Mouse (Mus musculus) hindbrain, embryonic 11.5 days (tissue): ENCODE data around the gene Allc. TPM values are rescaled to one million over a fixed set of nuclear protein-coding genes. Genes with fewer than 3 reads are reported as not detected.

Experiments used
- ATAC-seq: fragments of 200-750 bp; cut with Nextera tagmentation; 2 replicates; pipeline ENCODE4 v1.8.0; 2017; ENCODE audit warnings: mild to moderate bottlenecking, moderate TSS enrichment, moderate library complexity; ENCODE audit not compliant: low FRiP score
- DNase-seq: peaks from one replicate; pipeline ENCODE4 v3.0.0-alpha.2; 2015; ENCODE audit warnings: low spot score
- H3K27ac ChIP-seq: fragments of 300-500 bp; sonication (generic); 2 replicates; pipeline ENCODE4 v1.5.1; 2014; ENCODE audit warnings: mild to moderate bottlenecking, low read depth, low read length
- H3K27me3 ChIP-seq: fragments of 300-500 bp; sonication (generic); 2 replicates; pipeline ENCODE4 v1.6.1; 2014; ENCODE audit warnings: mild to moderate bottlenecking, low read length, moderate library complexity, mixed read lengths; ENCODE audit not compliant: control insufficient read depth, insufficient read depth
- H3K36me3 ChIP-seq: fragments of 300-500 bp; sonication (generic); 2 replicates; pipeline ENCODE4 v1.6.1; 2014; ENCODE audit warnings: mild to moderate bottlenecking, low read length, moderate library complexity, mixed read lengths; ENCODE audit not compliant: control insufficient read depth, insufficient read depth
- H3K4me1 ChIP-seq: fragments of 300-500 bp; sonication (generic); replicated peaks from 2 replicates; pipeline ENCODE4 v1.6.1; 2014; ENCODE audit warnings: low read length, mixed read lengths; ENCODE audit not compliant: control insufficient read depth, insufficient read depth
- H3K4me2 ChIP-seq: fragments of 300-500 bp; sonication (generic); replicated peaks from 2 replicates; pipeline ENCODE4 v1.6.1; 2014; ENCODE audit warnings: mild to moderate bottlenecking, low read depth, low read length
- H3K4me3 ChIP-seq: fragments of 300-500 bp; sonication (generic); 2 replicates; pipeline ENCODE4 v1.5.1; 2014; ENCODE audit warnings: low read depth, low read length
- H3K9ac ChIP-seq: fragments of 300-500 bp; sonication (generic); 2 replicates; pipeline ENCODE4 v1.6.1; 2014; ENCODE audit warnings: low read depth, low read length
- H3K9me3 ChIP-seq: fragments of 300-500 bp; sonication (generic); 2 replicates; pipeline ENCODE4 v1.6.1; 2016; ENCODE audit warnings: low read length; ENCODE audit not compliant: control insufficient read depth
- WGBS: fragments of 180-500 bp; shearing (Covaris S2); extraction: QIAGEN DNeasy Blood & Tissue Kit; methylation state at CpG from one replicate; pipeline ENCODE4 v1.1.7; 2014; 5-methylcytosine and 5-hydroxymethylcytosine counted together
- polyA plus RNA-seq: library from polyadenylated mRNA; unstranded; fragments of >200 nt; fragmentation: Nextera tagmentation; extraction: Ambion mirVana; gene quantifications from 2 replicates; pipeline ENCODE4 v1.2.1, GENCODE M21; 2014

Gene Allc
- polyA plus RNA-seq: not detected in 2 replicates

DNA sequence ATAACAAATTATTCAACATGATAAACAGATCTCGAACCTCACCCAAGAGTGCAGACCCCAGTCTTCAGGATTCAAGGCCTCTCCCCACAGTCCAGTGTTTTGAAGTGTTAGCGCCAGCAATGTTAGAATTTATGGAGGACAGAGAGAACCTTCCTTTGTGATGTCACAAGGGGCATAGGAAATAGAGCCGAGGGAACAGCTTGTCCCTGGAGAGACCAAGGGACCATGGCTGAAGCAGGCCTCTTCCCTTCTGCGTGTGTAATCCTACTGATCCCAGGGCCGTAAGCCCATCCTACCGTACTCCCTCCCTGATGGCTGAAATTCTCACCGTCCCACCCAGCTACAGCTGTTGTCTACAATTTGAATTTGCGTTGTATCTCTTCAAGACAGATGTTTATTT is at the start of gene Allc:
Allc (minus strand) TSS at position 101 of the 400 bp plus-strand sequence.
- Histone ChIP-seq H3K4me1 (no peaks in the 10 kb centered on the region), H3K27me3 (no peaks in the 10 kb centered on the region), H3K27ac (no peak within 1 kb of the TSS), H3K4me2 (no peak within 1 kb of the TSS), H3K36me3 (no peaks in the 10 kb centered on the region), H3K9ac (no peak within 1 kb of the TSS), H3K4me3 (no peak within 1 kb of the TSS), H3K9me3 (no peaks in the 10 kb centered on the region)
- DNase-seq (no peak), ATAC-seq (no peak)
- WGBS: 91% methylated on average over 8 of the region's 8 CpGs

DNA sequence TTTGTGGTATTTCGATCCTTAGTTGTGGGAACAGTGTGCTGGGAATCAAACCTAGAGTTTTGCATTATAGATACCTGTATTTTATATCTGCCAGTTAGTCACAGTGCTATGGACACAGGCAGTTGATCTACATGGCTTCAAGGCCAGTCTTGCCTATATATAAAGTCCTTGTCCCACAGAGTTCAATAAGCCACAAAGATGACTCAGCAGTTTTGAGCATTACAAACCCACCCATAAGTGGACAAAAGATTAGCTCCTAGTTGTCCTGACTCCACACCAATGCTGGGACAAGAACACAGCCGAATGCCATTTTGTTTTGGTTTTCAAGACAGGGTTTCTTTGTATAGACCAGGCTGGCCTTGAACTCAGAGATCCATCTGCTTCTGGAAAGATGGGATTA is 46.1 kb upstream of the Allc start:
- no peaks in the 10 kb centered on the region for H3K4me1 ChIP-seq
- DNase-seq (no peak), ATAC-seq (no peak)
- no peak overlapping the region for H3K27ac ChIP-seq
- H3K4me3 ChIP-seq: no peak overlapping the region
- H3K4me2 ChIP-seq: no peak overlapping the region
- H3K9ac ChIP-seq: no peak overlapping the region
- WGBS: 97% methylated on average over 2 of the region's 2 CpGs
- H3K9me3 ChIP-seq: no peaks in the 10 kb centered on the region
- no peaks in the 10 kb centered on the region for H3K27me3 ChIP-seq
- H3K36me3 ChIP-seq: peaks cover 16% of the 10 kb centered on the region

DNA sequence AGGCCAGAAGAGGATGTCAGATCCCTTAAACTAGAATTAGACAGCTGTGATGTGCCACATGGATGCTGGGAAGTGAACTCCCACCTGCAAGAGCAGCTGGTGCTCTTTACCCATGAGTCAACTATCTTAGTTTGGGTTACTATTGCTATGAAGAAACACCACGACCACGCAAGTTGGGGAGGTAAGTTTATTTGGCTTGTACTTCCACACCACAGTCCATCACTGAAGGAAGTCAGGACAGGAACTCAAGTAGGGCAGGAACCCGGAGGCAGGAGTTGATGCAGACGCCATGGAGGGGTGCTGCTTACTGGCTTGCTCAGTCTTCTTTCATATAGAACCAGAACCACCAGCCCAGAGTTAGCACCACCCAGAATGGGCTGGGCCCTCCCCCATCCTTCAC is 44.8 kb upstream of the Allc start:
- Histone ChIP-seq H3K4me2 (no peak overlapping the region), H3K4me1 (no peaks in the 10 kb centered on the region)

DNA sequence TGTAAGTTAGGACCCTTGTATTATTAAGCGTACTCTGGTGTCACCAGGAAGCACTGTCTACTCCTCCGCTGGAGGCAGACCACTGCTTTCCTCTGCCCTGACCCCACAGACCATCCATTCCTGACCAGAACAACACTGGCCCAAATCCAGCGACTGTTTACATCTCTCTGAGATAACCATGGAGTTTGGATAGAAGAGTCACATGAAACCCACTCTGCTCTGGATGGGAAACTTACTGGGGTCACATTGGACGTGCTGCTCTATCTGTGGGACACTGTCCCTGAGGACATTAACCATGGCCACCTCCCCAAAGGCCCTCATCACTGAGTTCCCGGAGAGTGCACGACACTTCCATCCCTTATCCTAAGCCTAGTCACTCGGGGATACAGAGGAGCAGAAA is 43.1 kb upstream of the Allc start:
- H3K4me2 ChIP-seq: no peak overlapping the region
- H3K4me3 ChIP-seq: no peak overlapping the region
- no peaks in the 10 kb centered on the region for H3K27me3 ChIP-seq
- no peaks in the 10 kb centered on the region for H3K9me3 ChIP-seq
- no peak for ATAC-seq
- no peak overlapping the region for H3K9ac ChIP-seq
- DNase-seq: no peak
- H3K36me3 ChIP-seq: peaks cover 12% of the 10 kb centered on the region
- 78% methylated on average over 7 of the region's 7 CpGs for WGBS
- H3K4me1 ChIP-seq: no peaks in the 10 kb centered on the region
- no peak overlapping the region for H3K27ac ChIP-seq

More for the DNA sequence above, 44.8 kb upstream of the Allc start:
- H3K9me3 ChIP-seq: no peaks in the 10 kb centered on the region
- H3K27ac ChIP-seq: no peak overlapping the region
- DNase-seq (no peak), ATAC-seq (no peak)
- no peak overlapping the region for H3K9ac ChIP-seq
- 81% methylated on average over 4 of the region's 4 CpGs for WGBS
- no peaks in the 10 kb centered on the region for H3K27me3 ChIP-seq
- no peak overlapping the region for H3K4me3 ChIP-seq
- H3K36me3 ChIP-seq: peaks cover 12% of the 10 kb centered on the region

DNA sequence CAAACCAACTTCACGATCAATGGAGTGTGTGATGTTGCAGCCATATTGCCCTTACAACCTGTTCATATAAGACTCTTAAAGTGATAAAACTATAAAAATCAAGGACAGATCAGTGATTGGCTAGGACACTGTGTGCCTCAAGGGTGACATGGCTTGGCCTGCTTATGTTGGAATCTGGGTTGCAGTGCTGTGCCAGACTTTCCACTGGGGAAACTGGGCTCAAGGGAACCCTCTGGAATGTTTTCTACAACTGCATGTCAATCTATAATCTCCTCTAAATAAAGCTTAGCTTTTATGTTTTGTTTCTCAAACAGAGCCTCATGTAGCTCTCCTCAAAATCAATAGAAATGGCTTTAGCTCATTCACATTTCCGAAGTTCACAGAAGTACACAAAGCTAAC is 41.9 kb upstream of the Allc start:
- DNase-seq: no peak

DNA sequence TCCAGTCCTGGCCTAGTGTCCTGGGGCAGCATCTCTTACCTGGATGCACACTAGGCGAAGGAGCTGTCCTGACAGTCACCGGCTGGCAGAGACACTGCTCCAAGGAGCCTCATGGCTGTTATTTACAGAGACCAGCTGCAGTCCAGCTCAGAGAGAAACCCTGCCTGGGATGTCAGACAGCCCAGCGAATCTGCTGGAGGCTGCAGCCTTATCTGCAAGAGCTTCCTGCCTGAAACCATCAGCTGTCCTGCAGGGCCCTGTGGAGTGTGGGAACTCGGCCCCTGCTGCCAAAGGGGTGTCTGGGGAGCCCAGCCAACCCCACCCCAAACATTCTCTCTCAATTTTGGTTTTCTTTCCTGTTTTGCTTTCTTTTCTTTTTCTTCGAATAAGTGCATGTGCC is 40.9 kb upstream of the Allc start, which contains the start of gene Colec11:
Colec11 (minus strand) TSS at position 183 of the 400 bp plus-strand sequence.
- H3K27me3 ChIP-seq: no peaks in the 10 kb centered on the region
- no peaks in the 10 kb centered on the region for H3K4me1 ChIP-seq
- no peak within 1 kb of the TSS for H3K4me3 ChIP-seq
- H3K27ac ChIP-seq: no peak within 1 kb of the TSS
- no peak for ATAC-seq
- H3K36me3 ChIP-seq: no peaks in the 10 kb centered on the region
- H3K9me3 ChIP-seq: no peaks in the 10 kb centered on the region
- DNase-seq: no peak
- H3K9ac ChIP-seq: no peak within 1 kb of the TSS
- H3K4me2 ChIP-seq: no peak within 1 kb of the TSS
- WGBS: 63% methylated on average over 5 of the region's 5 CpGs

More for the DNA sequence above, 41.9 kb upstream of the Allc start:
- no peaks in the 10 kb centered on the region for H3K27me3 ChIP-seq
- peaks cover 2% of the 10 kb centered on the region; the same call in 1 of the 2 replicates for H3K36me3 ChIP-seq
- WGBS: 97% methylated on average over 2 of the region's 2 CpGs
- no peak overlapping the region for H3K27ac ChIP-seq
- H3K9ac ChIP-seq: no peak overlapping the region
- no peak for ATAC-seq
- no peaks in the 10 kb centered on the region for H3K4me1 ChIP-seq
- H3K4me2 ChIP-seq: no peak overlapping the region
- H3K4me3 ChIP-seq: no peak overlapping the region
- H3K9me3 ChIP-seq: no peaks in the 10 kb centered on the region

DNA sequence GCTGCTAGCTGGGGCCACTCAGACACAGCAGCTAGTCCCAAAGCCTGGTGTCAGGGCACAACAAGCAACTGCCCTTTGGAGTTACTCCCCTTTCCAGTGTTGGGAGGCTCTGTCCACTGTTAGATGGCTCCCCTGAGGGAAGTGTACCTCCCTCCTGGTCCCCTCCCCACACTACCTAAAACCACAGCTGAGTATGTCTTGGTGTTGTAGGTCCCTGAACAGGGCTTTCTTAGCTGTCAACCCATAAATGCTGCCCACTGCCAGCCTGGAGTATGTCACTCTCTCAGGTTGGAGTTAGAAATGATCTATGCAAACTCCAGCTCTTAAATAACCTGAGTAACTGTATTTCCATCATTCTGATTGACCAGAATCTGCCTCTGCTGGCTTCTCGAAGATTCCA is 40.3 kb upstream of the Allc start:
- H3K9ac ChIP-seq: no peak overlapping the region
- 81% methylated on average over 1 of the region's 1 CpGs for WGBS
- no peak for ATAC-seq

DNA sequence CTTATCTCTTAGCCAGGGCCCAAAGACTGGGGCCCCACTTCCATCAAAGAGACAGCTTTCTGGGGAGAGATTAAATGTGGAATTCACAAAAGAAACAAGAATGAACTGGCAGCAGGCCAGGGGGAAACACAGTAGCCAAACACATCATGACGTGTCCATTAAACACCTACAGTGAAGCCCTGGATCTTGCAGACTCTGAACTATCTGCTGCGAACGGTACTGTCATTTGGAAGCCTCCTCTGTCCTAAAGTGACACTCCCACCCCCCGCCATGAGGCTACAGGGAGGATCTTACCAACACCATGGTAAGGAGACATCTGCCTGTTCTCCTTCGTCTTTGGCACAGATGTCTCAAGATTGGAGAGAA is 39.8 kb upstream of the Allc start:
- DNase-seq: no peak
- Histone ChIP-seq H3K9ac (no peak overlapping the region), H3K4me2 (no peak overlapping the region), H3K36me3 (no peaks in the 10 kb centered on the region), H3K4me3 (no peak overlapping the region), H3K27me3 (no peaks in the 10 kb centered on the region), H3K4me1 (no peaks in the 10 kb centered on the region), H3K9me3 (no peaks in the 10 kb centered on the region), H3K27ac (no peak overlapping the region)
- ATAC-seq: no peak
- WGBS: 62% methylated on average over 5 of the region's 5 CpGs

More for the DNA sequence above, 40.3 kb upstream of the Allc start:
- Histone ChIP-seq H3K9me3 (no peaks in the 10 kb centered on the region), H3K36me3 (no peaks in the 10 kb centered on the region), H3K27ac (no peak overlapping the region), H3K4me1 (no peaks in the 10 kb centered on the region), H3K27me3 (no peaks in the 10 kb centered on the region), H3K4me2 (no peak overlapping the region), H3K4me3 (no peak overlapping the region)
- no peak for DNase-seq

DNA sequence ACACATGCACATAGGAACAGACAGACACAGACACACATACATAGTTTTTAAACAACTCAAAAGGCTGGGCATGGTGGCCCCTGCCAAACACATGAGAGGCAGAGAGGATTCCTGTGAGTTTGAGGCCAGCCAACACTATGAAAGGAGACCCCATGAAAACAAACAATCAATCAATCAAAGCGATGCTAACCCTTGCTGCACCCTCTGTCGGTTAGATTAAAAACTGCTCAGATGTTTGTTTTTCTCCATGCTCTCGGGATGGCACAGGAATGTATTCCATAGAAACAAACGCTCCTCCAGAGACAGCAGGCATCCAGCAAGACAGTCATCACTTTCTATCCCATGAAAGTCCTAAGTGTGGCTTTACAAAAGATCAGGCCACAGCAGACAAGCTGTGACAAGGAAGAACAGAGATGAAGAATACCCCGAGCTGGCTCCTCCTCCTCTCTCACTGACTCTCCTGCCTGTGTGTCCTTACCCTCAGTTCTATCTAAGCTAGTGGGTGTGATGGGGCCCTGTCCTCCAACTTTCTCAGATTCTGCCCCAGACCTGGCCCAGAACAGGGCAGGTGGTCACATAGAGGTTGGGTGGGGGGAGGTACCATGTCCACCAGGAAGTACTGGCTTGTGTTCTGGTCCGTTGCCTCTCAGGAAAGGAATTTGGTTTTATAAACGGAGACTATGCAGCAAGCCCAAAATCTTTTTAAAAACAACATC is 39.3 kb upstream of the Allc start:
- H3K4me3 ChIP-seq: no peak overlapping the region
- no peak overlapping the region for H3K4me2 ChIP-seq
- no peak overlapping the region for H3K9ac ChIP-seq
- no peak for ATAC-seq
- H3K9me3 ChIP-seq: no peaks in the 10 kb centered on the region
- no peaks in the 10 kb centered on the region for H3K36me3 ChIP-seq
- H3K27ac ChIP-seq: no peak overlapping the region
- DNase-seq: peak; percentile 26
- no peaks in the 10 kb centered on the region for H3K27me3 ChIP-seq
- no peaks in the 10 kb centered on the region for H3K4me1 ChIP-seq
- whole genome bisulfite sequencing: 27% methylated on average over 7 of the region's 7 CpGs
